9 mouse cellular contexts compared by ENCODE assay signal in the genomic region with DNA sequence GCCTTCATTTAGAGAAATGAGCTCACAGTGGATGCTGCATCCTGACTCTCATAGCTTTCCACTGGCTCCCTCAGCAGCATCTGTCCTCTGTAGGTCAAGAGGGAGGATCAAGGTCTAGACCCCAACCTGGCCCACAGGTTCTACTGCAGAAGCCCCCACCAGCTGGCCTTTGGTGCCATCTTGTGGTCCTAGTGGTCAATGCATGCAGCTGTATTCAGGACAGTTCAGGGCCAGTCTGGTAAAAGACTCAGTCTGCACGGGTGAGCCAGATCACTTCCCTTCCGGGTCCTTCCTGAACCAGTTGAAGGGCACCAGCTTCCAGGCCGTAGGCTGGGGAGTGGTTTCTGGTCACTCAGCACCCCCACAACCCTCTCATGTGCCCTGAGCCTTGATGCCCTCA. TPM values are rescaled to one million over a fixed set of nuclear protein-coding genes. Genes with fewer than 3 reads are reported as not detected.
DNase-seq lines count a peak whose midpoint lies in the region; TF ChIP-seq lines count a peak whose summit lies in the region.
"Had no signal": no experiment of that assay in that cellular context is flagged by ENCODE, and none has a peak within 500 bp of the region (broad histone marks: within the 10 kb centered on the region; RNA-seq: fewer than 3 reads in every experiment).

No protein-coding gene starts in this region.

- in situ Hi-C loops in CH12.LX (cut with MboI; ENCODE audit: low pct_ligation_motif_present, low pct_unique_long_range_greater_than_20kb, low sequenced_read_pairs): no loop called here

- H3K9me3 ChIP-seq in CH12.LX (replicated peaks; ENCODE audit: low read length): no peaks in the 10 kb centered on the region
- H3K9me3 ChIP-seq: liver, embryonic 15.5 days had no signal

- no peak for TF ChIP-seq EP300 in CH12.LX (IDR thresholded peaks at IDR 0.05; ENCODE audit: low read length)

- no peak for TF ChIP-seq POLR2A in CH12.LX (IDR thresholded peaks at IDR 0.05; ENCODE audit: low read depth, low read length)

- no peak overlapping the region for H3K4me3 ChIP-seq in CH12.LX (replicated peaks in 1 of 3; ENCODE audit: low read depth in 2 of 3, low read length in 2 of 3, poor library complexity in 1 of 3)
- no peak overlapping the region for H3K4me3 ChIP-seq in layer of hippocampus, adult 2 months
- H3K4me3 ChIP-seq: liver, embryonic 15.5 days had no signal

- intact Hi-C loops in heart, postnatal 25 days (cut with DNase I): loop anchor here (1.0 to 2.0 kb wide), 2 partner anchors 31 to 191 kb away; no protein-coding TSS in a partner anchor

- DNase-seq in CH12.LX (ENCODE audit: extremely low read depth): peak; percentile 45
- peak; percentile 69 to 92 for DNase-seq in adrenal gland, adult (ENCODE audit: inconsistent age in 2 of 2, low spot score in 1 of 2)
- DNase-seq in embryo, embryonic 11 days: peak; percentile 77
- DNase-seq in heart, postnatal 25 days (ENCODE audit: low spot score): peak; percentile 11
- peak; percentile 65 to 76 for DNase-seq in layer of hippocampus, adult 2 months (ENCODE audit: low spot score in 2 of 2)
- DNase-seq in lung, postnatal 10 days: peak; percentile 79
- peak; percentile 77 to 82 for DNase-seq in right cerebral cortex, adult 2 months (ENCODE audit: low spot score in 2 of 2)
- DNase-seq in T-cell, adult 2 months (ENCODE audit: low spot score): no peak

- H3K27me3 ChIP-seq in CH12.LX (replicated peaks): peaks cover 5% of the 10 kb centered on the region
- H3K27me3 ChIP-seq: liver, embryonic 15.5 days had no signal

- no peaks in the 10 kb centered on the region for H3K79me2 ChIP-seq in CH12.LX (replicated peaks; ENCODE audit: control insufficient read depth, extremely low read depth, insufficient read depth, poor library complexity, severe bottlenecking)

- no peaks in the 10 kb centered on the region for H3K36me3 ChIP-seq in CH12.LX (replicated peaks in 1 of 2; ENCODE audit: control insufficient read depth in 1 of 2, insufficient read depth in 1 of 2, low read length in 1 of 2)
- H3K36me3 ChIP-seq: liver, embryonic 15.5 days had no signal

- peak; percentile 89 for TF ChIP-seq RAD21 in CH12.LX (IDR thresholded peaks at IDR 0.05; ENCODE audit: low read depth, low read length)

- no peak overlapping the region for H3K27ac ChIP-seq in CH12.LX (ENCODE audit: insufficient read depth, low read depth)
- no peak overlapping the region for H3K27ac ChIP-seq in layer of hippocampus, adult 2 months
- H3K27ac ChIP-seq: liver, embryonic 15.5 days had no signal

- TF ChIP-seq CTCF in CH12.LX (conservative IDR thresholded peaks at IDR 0.05 in 1 of 2, IDR thresholded peaks at IDR 0.05 in 1 of 2; ENCODE audit: low read depth in 2 of 2, low read length in 2 of 2): peak; percentile 23 to 92; a peak in 2 of 4 replicates
- peak; percentile 93 for TF ChIP-seq CTCF in layer of hippocampus, adult 2 months (conservative IDR thresholded peaks at IDR 0.05)

- no peak overlapping the region for H3K4me2 ChIP-seq in CH12.LX (ENCODE audit: insufficient read depth, low read depth, poor library complexity, severe bottlenecking)
- H3K4me2 ChIP-seq: liver, embryonic 15.5 days had no signal

- H3K9ac ChIP-seq in CH12.LX (ENCODE audit: insufficient read depth, low read depth): no peak overlapping the region
- H3K9ac ChIP-seq: liver, embryonic 15.5 days had no signal

- dilution Hi-C loops in CH12.LX (cut with MboI; ENCODE audit: extremely low pct_ligation_motif_present, extremely low pct_unique_long_range_greater_than_20kb, low sequenced_read_pairs): no loop called here

- no peaks in the 10 kb centered on the region for H3K4me1 ChIP-seq in CH12.LX (ENCODE audit: control insufficient read depth in 1 of 2, insufficient read depth in 2 of 2)
- H3K4me1 ChIP-seq: liver, embryonic 15.5 days had no signal

TF ChIP-seq in CH12.LX, 34 proteins besides CTCF, POLR2A, EP300 and RAD21:
- TF ChIP-seq ZNF384 (IDR thresholded peaks at IDR 0.05; ENCODE audit: low read depth, low read length) (no peak), MAFK (IDR thresholded peaks at IDR 0.05; ENCODE audit: insufficient replicate concordance, low read length) (no peak), ELF1 (IDR thresholded peaks at IDR 0.05; ENCODE audit: low read depth, low read length) (no peak), SMC3 (IDR thresholded peaks at IDR 0.05; ENCODE audit: low read depth, low read length) (peak; percentile 74), MAZ (IDR thresholded peaks at IDR 0.05; ENCODE audit: low read depth, low read length) (0 out of 2 replicates have a peak, but pooled peaks have one; percentile 48), CHD1 (IDR thresholded peaks at IDR 0.05; ENCODE audit: low read depth, low read length) (no peak), SIN3A (IDR thresholded peaks at IDR 0.05; ENCODE audit: low read length) (no peak), JUND (conservative IDR thresholded peaks at IDR 0.05; ENCODE audit: low read depth, low read length) (no peak)

RNA-seq across cellular contexts. Expression of gene Sstr5, which starts 10.7 kb away (rescaled TPM):
- total RNA-seq in CH12.LX (2012; rRNA removed) (0.17 and 0.38 TPM in 2 replicates), CH12.LX (2014; rRNA removed) (0.08 and 0.35 TPM in 2 replicates)
- 1.9 and 2.4 TPM in 2 replicates for polyA plus RNA-seq in CH12.LX (2012; ENCODE audit: insufficient read length, low read depth)
- total RNA-seq in heart, postnatal 25 days (2021): not detected
- total RNA-seq in layer of hippocampus, adult 2 months (2021): under 1 TPM in 1 of 2 experiments, not detected in 1; 0.15 TPM
- polyA plus RNA-seq: liver, embryonic 15.5 days had no signal

RNA-seq across cellular contexts. Expression of gene Tekt4, which starts 53.4 kb away (rescaled TPM):
- not detected in 2 replicates for total RNA-seq in CH12.LX (2012; rRNA removed)
- total RNA-seq in CH12.LX (2014; rRNA removed): not detected in 2 replicates
- polyA plus RNA-seq in CH12.LX (2012; ENCODE audit: insufficient read length, low read depth): not detected in 2 replicates
- total RNA-seq in heart, postnatal 25 days (2021): not detected
- 1 to 10 TPM; 1.8 to 2.0 TPM for total RNA-seq in layer of hippocampus, adult 2 months (2021)
- polyA plus RNA-seq: liver, embryonic 15.5 days had no signal
